Mouse (Mus musculus): ENCODE results near the gene Banp.

Banp gene

DNA sequence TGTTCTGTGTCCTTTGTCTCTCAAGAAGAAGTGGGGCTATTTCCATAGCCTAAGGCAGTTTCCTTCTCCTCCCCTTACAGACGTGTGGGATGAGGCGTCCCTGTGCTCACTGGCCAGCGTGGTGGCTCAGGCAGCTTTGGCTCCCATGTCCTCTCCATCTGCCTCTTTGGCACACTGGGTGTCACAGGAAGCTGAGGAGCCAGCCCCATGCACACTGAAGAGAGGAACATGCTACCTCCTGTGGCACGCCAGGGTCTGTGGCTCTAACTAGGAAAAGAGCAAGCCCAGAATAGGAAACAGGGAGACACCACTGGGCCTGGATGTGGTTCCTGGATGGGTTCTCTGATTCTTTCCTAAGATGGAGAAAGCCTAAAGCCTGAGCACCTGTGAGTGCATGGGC is 99.7 kb downstream of the Banp start:
- in situ Hi-C loops (cut with MboI; ENCODE audit: low sequenced_read_pairs) = no loop called here

DNA sequence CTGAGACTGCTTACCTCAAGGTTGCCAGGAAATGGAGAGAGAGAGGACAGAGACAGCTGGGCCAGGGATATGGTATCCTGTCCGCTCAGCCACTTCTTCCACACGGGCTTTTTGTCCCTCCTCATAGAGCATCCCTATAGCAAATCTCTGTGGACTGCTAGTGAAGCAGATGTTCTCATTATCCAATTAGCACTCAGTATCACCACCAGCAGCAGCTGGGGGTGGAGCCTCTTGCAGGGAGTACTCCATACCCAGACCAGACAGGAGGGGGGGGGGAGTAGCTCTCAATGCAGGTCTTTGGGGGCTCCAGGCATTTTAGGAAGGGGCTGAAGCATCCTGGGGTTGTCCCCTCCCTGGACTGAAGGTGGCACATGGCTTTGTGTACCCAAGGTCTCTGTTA is 100.4 kb downstream of the Banp start:
- in situ Hi-C loops (cut with MboI; ENCODE audit: low sequenced_read_pairs) = no loop called here

DNA sequence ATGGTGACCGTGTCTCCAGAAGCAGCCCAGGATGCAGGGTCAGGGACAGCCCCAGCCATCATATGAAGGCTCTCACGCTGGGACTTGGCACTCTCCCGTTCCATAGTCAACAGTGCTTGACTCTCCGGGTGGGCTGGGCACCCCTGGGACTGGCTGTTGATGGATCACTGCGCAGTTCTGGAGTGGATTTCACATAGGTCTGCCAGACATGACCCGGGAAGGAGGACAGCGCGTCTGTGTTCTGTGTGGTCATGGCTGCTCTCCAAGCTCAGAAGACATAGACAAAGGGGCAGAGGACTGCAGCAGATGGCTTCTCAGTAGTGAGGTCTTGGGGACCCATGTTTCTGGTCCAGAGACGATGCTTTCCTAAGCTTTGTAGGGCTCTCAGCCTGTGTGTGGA is 101.1 kb downstream of the Banp start:
- in situ Hi-C loops (cut with MboI; ENCODE audit: low sequenced_read_pairs) = no loop called here

DNA sequence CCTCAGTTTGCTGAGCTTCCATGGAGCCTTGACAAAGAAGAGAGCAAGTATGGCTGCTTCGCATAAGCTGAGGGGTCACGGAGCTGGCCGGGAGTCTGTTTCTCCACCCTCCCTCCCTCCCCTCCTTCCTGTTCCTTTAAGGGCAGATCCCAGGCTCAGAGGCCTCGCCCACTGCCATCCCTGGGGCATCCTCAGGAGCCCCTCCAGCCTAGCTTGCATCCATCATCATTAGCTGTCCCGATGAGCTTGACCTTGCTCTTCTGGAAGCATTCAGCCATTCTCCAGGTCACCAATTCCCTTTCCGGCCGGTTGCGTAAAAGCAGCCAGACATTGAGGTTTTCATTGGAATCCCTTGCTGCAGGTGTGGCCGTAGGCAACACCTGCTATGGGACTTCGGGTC is 105.8 kb downstream of the Banp start:
- in situ Hi-C loops (cut with MboI; ENCODE audit: low sequenced_read_pairs) = no loop called here

DNA sequence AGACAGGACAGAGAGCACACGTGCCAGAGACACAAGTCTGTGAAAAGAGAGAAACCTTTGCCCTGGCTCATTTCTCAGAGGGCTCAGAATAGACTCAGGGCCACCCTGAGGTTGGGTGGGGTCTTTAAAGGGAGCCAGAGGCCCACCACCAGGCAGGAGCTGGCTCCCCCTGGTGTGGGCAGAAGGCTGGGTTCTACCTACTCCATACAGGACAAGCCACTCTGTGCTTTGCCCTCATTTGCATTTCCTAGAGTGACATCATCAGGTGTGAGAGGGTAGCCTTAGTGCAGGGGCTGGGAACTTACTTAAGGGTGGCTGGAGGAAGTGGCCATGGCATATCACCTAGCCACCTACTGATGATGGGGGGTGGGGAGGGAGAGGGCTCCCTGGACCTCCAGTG is 106.6 kb downstream of the Banp start:
- in situ Hi-C loops (cut with MboI; ENCODE audit: low sequenced_read_pairs) = no loop called here

DNA sequence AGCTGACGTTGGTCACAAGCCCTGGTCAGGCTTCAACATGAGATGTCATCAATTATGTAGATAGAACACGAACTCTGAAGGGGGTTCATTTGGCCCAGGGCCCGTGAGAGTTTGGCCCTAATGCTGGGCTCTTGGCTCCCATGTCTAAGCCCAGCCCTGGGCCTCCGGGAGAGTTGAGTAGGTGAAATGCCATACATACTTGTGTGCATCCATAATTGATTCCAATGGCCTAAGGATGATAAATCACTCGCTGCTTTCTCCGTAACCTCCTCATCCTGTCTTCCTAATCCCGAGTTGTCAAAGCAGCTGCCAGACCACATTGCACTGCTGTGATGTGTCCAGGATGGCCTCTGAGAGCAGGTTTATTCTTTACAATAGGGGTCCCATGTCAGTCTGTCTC is 107.3 kb downstream of the Banp start:
- in situ Hi-C loops (cut with MboI; ENCODE audit: low sequenced_read_pairs) = no loop called here

DNA sequence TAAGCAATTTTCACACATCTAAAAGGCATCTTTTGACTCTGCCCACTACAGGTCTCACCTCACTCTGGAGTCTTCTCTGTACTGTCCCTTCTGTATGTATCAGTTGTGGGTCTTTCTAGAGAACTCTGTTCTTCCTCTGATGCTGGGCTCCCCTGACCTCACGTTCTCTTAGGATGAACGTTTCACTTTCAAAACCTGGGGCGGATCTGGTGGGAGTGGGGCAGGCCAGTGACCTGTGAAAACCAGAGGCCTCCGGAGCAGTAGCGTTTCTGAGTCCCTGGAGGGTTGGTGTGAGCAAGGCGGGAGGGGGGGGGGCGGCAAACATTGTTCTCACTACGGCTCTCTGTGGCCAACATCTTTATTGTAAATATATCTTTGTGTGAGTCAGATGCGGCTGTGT is 109.0 kb downstream of the Banp start:
- in situ Hi-C loops (cut with MboI; ENCODE audit: low sequenced_read_pairs) = no loop called here

DNA sequence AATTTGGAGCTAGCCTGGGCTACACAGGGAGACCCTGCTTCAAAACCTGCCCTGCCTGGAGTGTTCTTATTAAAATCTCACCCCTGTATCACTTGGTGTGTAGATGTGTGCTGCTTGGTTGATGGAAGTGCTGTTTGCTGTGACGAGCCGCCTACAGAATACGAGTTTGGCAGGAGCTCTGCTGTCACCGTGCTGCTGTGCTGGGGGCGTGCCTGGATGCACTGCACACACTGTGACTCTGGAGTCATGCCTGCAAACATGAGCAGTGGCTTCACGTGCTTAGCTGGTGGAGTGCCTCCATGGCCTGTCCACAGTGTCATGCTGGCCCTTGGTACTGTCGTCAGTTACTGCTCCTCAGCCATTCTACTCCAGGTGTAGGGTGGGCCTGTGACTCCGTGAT is 109.4 kb downstream of the Banp start:
- in situ Hi-C loops (cut with MboI; ENCODE audit: low sequenced_read_pairs) = no loop called here

DNA sequence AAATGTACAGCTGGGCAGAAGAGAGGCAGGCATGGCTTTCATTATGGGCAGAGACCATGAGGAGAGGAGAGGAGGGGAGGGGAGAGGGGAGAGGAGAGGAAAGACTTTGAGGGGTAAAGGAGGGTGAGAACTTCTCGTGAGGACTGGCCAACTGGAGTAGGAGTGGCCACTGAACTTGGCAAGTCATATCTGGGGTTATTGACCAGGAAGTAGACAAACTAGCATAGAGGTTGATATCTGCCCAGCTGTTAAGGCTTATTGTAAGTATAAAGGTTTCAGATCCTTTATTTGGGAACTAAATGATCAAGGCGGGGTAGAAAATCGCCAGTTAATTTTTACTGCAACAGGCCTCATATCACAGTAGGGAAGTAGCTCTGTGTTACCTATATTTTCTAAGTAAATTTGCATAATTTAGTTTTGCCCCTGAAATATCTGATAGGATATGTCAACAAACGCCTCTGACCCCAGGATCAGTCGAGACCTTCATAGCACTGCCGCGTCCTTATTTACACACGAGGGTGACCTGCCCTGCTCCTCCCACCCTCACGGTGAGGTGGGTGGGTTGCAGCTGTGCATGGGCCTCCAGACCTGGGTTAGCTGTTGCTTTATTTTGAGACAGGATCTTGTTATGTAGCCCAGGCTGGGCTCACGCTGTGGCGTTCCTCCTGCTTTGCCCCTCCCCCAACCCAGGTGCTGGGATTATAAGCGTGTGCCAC is 113.1 kb downstream of the Banp start:
- in situ Hi-C loops (cut with MboI; ENCODE audit: low sequenced_read_pairs) = no loop called here

DNA sequence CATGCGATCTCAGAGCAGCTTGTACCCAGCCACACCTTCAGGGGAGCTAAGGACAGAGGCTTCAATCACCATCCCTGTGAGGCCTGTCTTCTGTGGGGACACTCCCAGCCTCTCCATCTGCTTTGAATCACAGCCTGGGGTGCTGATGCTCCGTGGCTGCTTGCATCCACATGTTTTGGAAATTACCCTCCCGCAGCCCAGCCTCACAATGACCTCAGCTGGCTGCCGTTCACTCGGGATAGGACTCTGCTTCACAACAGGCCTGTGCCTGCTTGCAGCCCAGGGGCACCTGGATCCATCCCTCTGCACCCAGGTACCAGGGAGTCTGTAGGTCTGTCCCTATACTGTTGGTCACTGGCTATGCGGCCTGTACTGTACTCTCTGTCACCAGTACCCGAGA is 114.8 kb downstream of the Banp start:
- in situ Hi-C loops (cut with MboI; ENCODE audit: low sequenced_read_pairs) = no loop called here

DNA sequence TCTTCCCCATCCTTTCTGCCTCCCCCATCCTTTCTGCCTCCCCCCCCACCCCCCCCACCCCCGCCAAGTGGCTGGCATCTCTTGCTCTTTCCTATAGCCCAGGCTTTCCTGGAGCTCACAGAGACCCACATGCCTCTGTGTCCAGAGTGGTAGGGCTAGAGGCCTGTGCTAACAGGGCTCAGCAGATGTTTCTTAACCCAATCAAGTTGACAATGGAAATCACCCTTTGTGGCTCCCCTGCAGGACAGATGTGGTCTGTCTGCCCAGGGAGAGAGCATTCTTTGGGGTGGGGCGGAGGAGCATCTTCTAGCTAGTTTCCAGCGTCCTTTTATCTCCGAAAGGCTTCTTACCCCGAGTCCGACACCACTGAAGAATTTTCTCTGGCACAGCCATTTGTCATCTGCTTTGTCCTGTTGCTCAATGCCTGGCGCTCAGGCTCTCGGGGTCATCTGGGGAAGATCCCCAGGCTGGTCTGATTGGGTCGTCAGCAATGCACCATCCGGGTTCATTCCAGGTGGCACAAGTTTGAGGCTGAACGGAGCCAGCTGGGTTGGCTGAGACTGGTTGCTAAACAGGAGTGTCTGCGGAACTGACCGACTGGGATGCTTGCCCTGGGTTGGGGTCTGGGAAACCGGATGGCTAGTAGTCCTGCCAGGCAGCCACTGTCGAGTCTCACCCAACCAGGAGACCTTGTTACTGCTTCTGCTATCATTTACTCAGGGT is 118.4 kb downstream of the Banp start:
- in situ Hi-C loops (cut with MboI; ENCODE audit: low sequenced_read_pairs) = no loop called here

DNA sequence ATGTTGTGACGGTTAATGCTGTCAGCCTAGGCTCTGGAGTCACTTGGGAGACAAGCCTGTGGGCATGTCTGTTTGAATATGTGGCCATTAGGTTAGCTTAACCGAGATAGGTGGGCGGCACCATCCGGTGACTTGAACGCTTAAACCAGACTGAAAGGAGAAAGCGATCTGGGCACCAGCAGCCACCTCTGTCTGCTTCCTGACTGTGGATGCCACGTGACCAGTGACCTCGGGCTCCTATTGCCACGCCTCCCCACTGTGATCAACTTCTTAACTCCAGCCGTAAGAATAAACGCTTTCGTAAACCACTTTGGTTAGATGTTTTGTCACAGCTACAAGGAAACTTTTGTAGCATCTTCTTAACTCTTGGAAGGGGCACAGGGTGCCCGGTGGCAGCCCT is 119.1 kb downstream of the Banp start:
- in situ Hi-C loops (cut with MboI; ENCODE audit: low sequenced_read_pairs) = no loop called here

DNA sequence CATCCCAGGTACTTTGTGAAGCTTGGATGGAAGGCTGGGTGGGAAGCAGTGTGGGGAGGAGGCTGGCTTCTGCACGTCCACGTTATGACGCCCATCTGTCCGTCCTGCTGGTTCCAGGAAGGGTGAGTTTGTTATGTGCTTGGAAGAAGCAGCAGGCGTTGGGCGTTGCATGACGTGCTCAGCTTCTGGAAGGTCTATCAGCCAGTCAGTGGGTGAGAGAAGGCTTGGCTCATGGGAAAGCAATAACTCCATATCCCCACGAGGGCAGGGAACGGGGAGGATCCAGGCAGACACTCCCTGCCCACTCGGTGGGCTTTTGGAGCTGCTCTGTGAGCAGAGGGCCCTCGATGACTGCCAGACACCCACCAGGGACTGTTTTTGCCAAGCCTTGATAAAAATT is 119.7 kb downstream of the Banp start:
- in situ Hi-C loops (cut with MboI; ENCODE audit: low sequenced_read_pairs) = no loop called here

DNA sequence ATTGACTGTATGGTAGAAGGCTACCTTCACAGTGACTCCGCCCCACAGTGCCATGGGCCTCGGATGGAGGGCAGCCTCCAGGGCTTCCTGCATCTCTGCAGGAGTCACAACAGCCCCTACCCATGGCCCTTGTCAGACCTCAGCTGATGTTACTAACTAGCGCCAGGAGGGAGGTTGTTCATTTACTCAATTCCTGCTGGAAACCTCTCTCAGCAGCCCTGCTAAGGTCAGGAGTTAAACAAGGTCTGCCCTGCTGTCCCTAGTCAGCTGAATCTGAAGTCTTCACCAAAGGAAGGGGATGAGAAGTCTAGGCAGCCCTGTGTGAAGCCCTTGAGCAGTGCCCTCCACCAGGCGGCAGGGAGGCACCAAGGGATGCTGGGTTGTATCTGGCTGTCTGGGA is 121.6 kb downstream of the Banp start:
- in situ Hi-C loops (cut with MboI; ENCODE audit: low sequenced_read_pairs) = no loop called here

DNA sequence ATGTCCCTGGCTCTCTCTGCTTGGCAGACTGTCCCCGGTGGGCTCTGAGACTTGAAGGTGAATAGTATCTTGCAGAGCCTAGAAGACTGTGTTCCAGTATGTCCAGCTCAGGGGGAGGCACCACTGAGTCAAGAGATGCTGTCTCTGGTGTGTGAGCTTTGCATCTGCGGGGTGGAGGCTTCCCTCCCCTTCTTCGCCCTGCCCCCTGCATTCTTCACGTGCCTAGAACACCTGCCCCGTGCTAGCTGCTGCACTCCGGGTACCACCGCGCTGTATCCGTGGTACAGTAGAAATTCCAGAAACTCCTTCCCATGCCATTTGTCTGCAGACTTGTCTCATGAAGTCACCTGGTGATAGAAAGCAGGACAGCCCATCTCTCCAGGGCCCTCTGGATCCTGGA is 124.4 kb downstream of the Banp start:
- in situ Hi-C loops (cut with MboI; ENCODE audit: low sequenced_read_pairs) = no loop called here

DNA sequence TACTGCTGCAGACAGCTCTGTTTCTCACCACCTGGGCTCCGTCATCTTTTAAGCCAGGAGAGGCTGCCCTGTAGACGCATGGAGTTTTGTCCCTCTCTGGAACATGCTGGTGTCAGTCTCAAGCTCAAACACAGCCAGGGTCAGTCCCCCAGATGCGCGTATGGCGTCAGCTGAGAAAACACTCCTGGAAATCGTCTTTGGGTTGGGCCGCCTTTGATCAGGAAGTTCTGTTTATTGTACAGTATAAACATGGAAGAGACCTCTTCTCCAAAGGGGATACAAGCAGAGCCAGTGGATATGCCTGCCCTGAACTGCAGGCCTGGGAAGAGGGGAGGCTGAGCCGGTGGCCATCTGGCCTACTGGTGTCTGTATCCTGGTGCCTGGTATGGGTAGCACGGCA is 124.9 kb downstream of the Banp start:
- in situ Hi-C loops (cut with MboI; ENCODE audit: low sequenced_read_pairs) = no loop called here

DNA sequence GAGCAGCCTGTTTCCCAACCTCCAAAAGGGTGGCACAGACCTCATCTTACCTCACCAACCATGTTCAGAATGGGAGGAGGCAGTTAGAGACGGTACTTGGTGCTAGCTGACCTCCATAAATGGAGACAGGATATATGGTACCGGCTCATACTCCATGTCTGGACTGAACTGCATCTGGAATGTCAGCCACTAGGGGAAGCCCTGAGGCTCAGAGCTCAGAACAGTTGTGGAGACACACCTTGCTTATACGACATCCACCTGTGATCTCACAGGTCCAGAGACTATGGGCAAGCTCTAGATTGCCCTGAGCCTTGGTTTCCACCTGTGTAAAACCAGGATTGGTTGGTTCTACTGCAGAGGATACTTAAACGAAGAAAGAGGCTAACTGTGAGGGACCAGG is 125.4 kb downstream of the Banp start:
- in situ Hi-C loops (cut with MboI; ENCODE audit: low sequenced_read_pairs) = no loop called here

DNA sequence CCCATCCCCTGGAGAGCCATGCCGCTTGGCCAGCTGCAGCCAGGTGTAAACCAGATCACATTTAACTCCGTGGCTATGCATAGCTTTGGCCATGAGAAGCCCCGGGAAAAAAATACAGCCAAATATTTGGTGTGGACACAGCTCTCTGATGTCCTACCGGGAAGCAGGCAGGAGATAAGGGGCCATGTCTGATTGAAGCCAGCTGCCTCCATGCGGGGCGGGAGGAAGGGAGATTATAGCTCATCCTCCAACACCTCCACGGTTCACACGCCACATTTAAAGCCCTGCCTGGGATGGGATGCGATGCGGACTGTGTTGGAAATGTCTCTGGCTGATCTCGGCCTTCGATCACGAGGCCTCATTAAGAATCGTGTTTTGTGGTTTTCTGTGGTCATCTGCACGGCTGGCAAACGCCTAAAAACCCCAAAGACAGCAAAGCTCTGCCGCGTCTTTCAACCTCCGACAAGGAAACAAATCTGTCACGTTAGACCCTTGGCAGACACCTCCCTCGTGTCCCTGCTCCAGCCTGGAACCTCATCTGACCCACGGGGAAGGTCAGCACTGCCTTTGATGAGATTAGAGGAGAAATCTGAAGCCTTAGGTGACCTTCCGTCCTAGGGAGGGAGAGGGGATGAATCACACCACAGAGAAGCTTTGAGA is 126.8 kb downstream of the Banp start:
- in situ Hi-C loops (cut with MboI; ENCODE audit: low sequenced_read_pairs) = no loop called here

DNA sequence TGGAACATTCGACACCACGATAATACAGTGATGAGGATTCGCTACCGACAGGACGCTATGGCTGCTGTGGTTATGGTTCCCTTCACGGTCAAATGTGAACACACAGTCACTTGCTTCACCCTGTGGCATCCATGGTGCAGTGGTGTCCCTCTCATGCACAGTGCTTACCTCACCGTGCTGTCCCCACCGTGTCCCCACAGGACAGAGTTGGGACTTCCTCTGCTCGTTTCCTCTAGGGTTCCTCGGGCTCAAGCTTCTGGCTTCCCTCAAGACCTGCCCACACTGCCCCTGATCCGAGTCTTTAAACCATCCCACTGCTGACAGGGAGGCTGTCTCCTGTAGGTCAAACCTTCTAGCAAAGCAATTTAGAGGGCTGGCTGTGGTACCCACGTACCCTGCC is 128.8 kb downstream of the Banp start:
- in situ Hi-C loops (cut with MboI; ENCODE audit: low sequenced_read_pairs) = no loop called here

Data from CH12F3 (cell line).